Mouse (Mus musculus) embryonic stem cell, embryonic (primary cell): ENCODE measurements around the gene Dido1.

Experiments
- CTCF ChIA-PET, 4 experiments: fragments of 300-600 bp in 2 of 4; fragments of 350-600 bp in 2 of 4; sonication (Branson Sonifier 250); formaldehyde crosslinking; loops; one replicate each; lab custom pipeline; 2022; ENCODE audit warnings: inconsistent platforms in 2 of 4; lab: Charles Lee
- POLR2A ChIA-PET, 4 experiments: fragments of 300-600 bp in 2 of 4; fragments of 350-600 bp in 2 of 4; sonication (Branson Sonifier 250); formaldehyde crosslinking; loops; one replicate each; lab custom pipeline; 2022; ENCODE audit warnings: antibody characterized with exemption in 4 of 4, inconsistent platforms in 1 of 4; lab: Charles Lee

Dido1 gene

DNA sequence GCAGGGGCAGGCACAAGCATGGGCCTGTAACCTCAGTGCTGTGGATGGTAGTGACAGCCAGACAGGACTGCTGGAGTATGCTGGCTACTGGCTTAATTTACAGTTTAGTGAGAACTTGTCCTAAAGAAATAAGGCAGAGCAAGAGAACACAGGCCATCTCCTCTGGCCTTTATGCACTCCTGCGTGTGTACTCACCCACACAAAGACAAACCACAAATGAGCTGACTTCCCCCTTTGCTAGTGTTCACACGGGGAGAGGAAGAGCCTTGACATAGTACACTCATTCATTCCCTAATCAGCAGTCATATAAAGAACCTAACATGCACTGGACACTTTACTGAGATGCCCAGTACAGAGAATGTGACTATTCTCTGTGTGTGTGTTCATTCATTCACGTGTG is 4.7 kb downstream of the Dido1 start:
- ChIA-PET POLR2A (interaction anchor here (0.7 to 64.3 kb wide), 28 partner anchors 9 to 653 kb away, joined by 3 to 2948 read pairs (median 6); partner anchors contain the start of genes Slc17a9 (in 2 of the 4), Dido1 (in 1 of the 4) and Gid8 (in 1 of the 4)), CTCF (interaction anchor here in 3 of 4 experiments (1.1 to 2.2 kb wide), 11 partner anchors 13 to 232 kb away, joined by 3 to 13 read pairs (median 5); no protein-coding TSS in a partner anchor)

DNA sequence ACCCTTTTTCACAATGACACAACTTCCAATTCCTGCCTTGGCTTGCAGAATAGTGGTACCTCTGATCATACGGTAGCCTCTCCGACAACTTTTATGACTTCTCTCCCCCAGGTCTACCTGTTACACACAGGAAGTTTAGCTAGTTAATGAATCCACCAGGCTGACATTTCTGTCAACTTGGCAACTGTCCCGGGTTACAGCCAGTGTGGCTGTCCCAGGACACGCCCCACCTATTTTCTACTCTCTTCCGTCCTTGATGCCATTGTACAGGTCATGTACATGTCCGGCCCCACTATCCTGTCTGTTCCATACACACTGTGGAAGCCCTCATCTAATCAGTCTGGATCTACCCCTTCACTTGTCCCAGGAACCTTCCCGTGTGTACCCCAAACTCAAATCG is 5.2 kb downstream of the Dido1 start:
- POLR2A ChIA-PET: interaction anchor here (1.0 to 64.3 kb wide), 19 partner anchors 9 to 97 kb away, joined by 3 to 2948 read pairs (median 14); partner anchors contain the start of genes Slc17a9 (in 2 of the 4), Dido1 (in 1 of the 4) and Gid8 (in 1 of the 4)
- CTCF ChIA-PET: interaction anchor here in 3 of 4 experiments (0.9 to 2.2 kb wide), 6 partner anchors 12 to 232 kb away, joined by 3 to 7 read pairs (median 5); no protein-coding TSS in a partner anchor

DNA sequence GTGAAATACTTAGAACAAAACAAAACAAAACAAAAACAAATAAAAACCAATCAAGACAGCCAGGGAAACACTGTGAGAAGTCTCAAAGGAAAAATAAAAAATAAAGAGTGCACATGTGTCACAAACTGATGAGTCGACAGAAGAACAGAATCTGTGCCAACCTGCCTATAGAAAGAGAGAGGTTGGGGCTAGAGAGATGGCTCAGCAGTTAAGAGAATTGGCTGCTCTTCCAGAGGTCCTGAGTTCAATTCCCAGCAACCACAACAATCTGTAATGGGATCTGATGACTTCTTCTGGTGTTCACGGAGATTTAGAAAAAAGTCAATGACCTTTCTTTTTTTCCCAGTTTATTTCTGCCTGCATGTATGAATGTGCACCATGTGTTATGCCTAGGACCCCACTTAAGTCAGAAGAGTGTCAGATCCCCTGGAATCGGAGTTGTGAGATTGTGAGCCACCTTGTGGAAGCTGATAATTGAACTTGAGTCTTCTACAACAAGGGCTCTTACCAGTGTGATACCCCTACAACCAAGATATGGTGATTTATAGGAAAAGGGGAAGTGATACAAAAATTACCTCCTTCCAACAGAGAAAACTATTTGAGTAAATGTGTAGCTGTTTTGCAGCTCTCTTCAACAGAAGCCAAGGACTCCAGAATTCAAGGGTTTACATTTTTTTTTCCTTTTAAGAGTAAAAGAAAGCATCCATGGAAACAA is 6.0 kb downstream of the Dido1 start:
- ChIA-PET CTCF (interaction anchor here in 3 of 4 experiments (0.9 to 2.2 kb wide), 6 partner anchors 24 to 41 kb away, joined by 3 to 7 read pairs (median 4); no protein-coding TSS in a partner anchor), POLR2A (interaction anchor here in 3 of 4 experiments (1.0 to 64.3 kb wide), 17 partner anchors 7 to 96 kb away, joined by 4 to 2948 read pairs (median 31); partner anchors contain the start of genes Dido1 (in 2 of the 3), Gid8 (in 2 of the 3) and Slc17a9 (in 2 of the 3))

DNA sequence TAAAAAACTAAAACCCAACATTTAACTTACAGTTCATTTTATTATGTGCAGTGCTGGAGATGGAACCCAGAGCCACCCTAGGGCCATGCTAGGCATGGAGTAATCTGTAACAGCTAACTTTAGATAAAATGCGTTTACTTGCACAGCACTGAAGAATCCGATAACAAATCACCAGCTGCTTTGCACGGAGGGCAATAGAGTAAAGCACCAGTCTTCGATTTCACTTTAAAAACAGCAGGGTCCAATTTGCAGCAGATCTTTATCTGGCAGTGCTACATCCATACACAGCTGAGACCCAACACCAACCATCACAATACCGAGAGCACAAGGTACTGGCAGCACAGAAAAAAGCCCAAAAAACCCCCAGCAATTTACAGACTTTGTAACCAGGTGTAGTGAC is 6.6 kb downstream of the Dido1 start:
- CTCF ChIA-PET: interaction anchor here in 2 of 4 experiments (0.9 to 1.0 kb wide), 3 partner anchors 25 to 41 kb away, joined by 3 to 4 read pairs (median 3); no protein-coding TSS in a partner anchor
- POLR2A ChIA-PET: interaction anchor here in 3 of 4 experiments (0.7 to 64.3 kb wide), 16 partner anchors 8 to 898 kb away, joined by 3 to 2948 read pairs (median 20); partner anchors contain the start of genes Dido1 (in 2 of the 3), Gid8 (in 2 of the 3) and Slc17a9 (in 2 of the 3)

DNA sequence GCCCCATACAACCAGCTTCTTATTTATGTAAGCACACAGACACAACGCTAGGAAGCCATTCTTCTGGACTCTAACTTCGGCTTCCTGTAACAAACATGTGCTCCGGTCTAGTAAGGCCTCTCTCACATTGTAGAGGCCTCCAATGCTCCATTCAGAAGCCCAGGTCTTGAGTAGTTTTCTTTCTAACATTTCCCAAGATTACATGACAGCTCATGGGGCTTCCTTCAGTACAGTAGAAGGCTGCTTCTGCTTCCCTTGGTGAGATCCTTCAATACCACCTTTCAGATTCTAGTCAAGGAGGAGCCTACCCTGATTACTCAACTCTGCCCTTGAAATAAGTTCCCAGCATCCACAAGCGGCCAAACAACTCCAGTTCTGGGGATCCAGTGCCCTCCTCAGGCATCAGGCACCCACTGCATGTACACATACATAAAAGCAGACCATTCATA is 7.1 kb downstream of the Dido1 start:
- CTCF ChIA-PET: interaction anchor here in 3 of 4 experiments (0.9 to 2.2 kb wide), 8 partner anchors 9 to 76 kb away, joined by 3 to 15 read pairs (median 4); no protein-coding TSS in a partner anchor
- POLR2A ChIA-PET: interaction anchor here (0.6 to 64.3 kb wide), 46 partner anchors 7 to 899 kb away, joined by 3 to 2948 read pairs (median 5); partner anchors contain the start of genes Dido1 (in 2 of the 4), Gid8 (in 2 of the 4), Slc17a9 (in 2 of the 4) and Ythdf1 (in 2 of the 4)

DNA sequence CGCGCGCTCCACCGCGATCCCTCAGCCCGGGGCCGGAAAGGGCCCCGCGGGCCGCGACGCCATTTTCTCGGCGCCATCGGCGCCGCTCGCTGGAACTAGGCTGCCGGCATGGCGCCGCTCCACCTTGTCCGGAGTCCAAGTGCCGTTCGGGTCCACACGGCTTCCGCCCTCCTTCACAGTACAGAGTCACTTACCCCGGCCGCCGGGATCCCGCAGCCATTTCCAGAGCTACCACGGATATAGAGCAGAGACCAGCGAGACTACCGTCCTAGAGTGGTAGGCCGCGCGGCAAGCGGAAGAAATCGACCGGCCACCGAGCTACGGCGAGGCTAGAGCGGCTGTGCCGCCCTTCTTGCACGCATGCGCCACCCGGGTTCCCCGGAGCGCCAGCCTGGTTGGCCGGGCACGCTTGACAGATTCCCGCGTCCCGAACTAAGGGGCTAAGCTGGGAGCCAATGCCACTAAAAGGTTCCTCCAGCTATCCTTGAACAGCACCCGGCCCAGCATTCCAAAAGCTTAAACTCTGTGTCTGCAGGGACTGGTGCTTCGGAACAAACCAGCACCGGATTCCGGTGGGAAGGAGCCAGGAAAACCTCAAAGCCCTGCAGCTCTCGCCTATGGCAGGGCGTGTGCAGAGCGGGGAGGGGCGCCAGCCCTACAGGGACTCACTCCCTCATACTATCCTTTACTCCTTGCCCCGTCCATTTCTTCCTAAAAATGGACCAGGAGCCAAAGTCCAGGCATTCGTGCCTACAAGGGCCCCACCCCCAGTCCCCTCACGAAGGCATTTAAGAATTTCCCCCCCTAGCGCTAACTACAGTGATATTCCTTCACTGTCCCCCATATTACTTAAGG is 7.8 kb downstream of the Dido1 start:
- ChIA-PET CTCF (interaction anchor here (0.5 to 2.2 kb wide), 12 partner anchors 10 to 348 kb away, joined by 3 to 15 read pairs (median 3); no protein-coding TSS in a partner anchor), POLR2A (interaction anchor here (0.5 to 64.3 kb wide), 60 partner anchors 6 to 899 kb away, joined by 3 to 2948 read pairs (median 5); partner anchors contain the start of genes Dido1 (in 3 of the 4), Gid8 (in 3 of the 4), Rps21 (in 2 of the 4) and Slc17a9 (in 2 of the 4))

DNA sequence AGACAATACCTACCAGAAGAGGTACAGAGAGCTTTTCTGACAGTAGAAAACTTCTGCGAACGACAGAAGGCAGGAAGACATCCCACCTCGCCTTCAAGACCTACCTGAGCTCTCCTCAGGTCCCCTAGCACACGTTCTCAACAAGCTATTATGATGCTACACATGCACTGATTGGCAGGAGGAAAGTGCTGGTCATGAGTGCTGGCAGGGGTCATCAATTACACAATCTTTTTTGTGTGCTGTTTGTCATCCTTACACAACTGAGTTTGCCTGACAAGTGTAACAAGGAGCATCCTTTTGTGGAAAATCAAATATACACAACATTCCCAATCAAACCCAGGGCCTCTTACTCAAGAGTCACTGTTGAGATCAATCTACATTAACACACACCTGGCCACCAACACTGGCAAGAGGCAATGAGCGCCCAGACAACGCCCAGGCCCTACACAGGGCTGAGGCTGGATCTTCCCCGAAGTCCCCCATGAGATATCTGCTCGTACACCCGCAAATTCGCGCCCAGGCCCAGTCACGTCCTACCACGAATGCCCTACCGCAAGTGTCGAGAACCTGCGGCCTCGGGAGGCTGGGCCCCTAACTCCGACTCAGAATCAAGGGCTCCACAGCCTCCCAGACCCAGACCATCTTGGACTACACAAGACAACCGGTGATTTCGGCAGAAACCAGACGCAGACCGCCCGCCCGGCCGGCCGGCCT is 8.6 kb downstream of the Dido1 start:
- CTCF ChIA-PET: interaction anchor here (0.8 to 2.2 kb wide), 9 partner anchors 13 to 122 kb away, joined by 3 to 15 read pairs (median 4); no protein-coding TSS in a partner anchor

DNA sequence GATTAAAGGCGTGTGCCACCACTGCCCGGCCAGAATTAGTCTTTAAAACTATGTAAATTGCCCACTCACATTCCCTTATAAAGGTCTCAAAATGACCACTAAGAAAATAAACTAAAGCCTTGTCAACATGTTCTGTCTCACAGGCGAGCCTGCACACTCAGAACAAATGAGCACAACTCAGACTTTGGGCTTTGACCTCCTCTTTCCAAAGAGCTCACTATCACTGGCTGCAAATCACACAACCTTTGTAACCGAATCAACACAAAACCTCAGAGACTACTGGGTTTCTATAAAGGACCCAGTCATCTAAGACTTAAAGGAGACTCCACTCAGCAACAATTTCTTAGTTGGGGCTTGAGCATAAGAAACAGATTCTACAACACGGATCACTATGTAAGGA is 9.3 kb downstream of the Dido1 start:
- ChIA-PET POLR2A (interaction anchor here in 3 of 4 experiments (0.5 to 64.3 kb wide), 18 partner anchors 8 to 243 kb away, joined by 3 to 2948 read pairs (median 6); partner anchors contain the start of genes Dido1 (in 3 of the 3), Gid8 (in 3 of the 3) and Slc17a9 (in 2 of the 3)), CTCF (interaction anchor here in 1 of 4 experiments (1.1 to 2.2 kb wide), 2 partner anchors 22 to 43 kb away, joined by 4 to 8 read pairs; no protein-coding TSS in a partner anchor)

More for the DNA sequence above, 8.6 kb downstream of the Dido1 start:
- POLR2A ChIA-PET: interaction anchor here (0.5 to 64.3 kb wide), 46 partner anchors 9 to 599 kb away, joined by 3 to 2948 read pairs (median 5); partner anchors contain the start of genes Dido1 (in 3 of the 4), Gid8 (in 3 of the 4), Slc17a9 (in 2 of the 4) and Ythdf1 (in 2 of the 4)

DNA sequence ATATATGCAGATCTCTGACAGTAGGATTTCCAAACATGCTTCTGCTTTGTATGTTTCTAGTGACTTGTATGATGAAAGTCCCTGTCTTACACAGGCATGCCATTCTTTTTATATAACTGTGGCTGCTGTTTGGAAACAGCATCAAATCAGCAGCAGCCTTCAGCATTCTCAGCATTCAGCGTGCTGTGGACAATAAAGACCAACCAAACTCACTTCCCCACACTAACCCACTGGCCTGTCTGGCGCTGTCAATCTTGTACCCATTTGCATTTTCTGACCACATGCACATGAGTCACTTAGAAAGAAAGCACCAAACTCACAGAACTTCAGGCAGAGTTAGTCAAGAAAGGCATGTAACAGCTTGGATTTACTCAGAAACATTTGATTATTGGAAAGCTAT is 14.6 kb downstream of the Dido1 start:
- ChIA-PET CTCF (interaction anchor here in 2 of 4 experiments (0.9 to 1.1 kb wide), 2 partner anchors 11 to 17 kb away, joined by 4 to 7 read pairs; no protein-coding TSS in a partner anchor), POLR2A (interaction anchor here (0.8 to 64.3 kb wide), 12 partner anchors 3 to 82 kb away, joined by 3 to 2948 read pairs (median 6); partner anchors contain the start of genes Dido1 (in 3 of the 4), Gid8 (in 3 of the 4), Bhlhe23 (in 1 of the 4) and Slc17a9 (in 1 of the 4))

DNA sequence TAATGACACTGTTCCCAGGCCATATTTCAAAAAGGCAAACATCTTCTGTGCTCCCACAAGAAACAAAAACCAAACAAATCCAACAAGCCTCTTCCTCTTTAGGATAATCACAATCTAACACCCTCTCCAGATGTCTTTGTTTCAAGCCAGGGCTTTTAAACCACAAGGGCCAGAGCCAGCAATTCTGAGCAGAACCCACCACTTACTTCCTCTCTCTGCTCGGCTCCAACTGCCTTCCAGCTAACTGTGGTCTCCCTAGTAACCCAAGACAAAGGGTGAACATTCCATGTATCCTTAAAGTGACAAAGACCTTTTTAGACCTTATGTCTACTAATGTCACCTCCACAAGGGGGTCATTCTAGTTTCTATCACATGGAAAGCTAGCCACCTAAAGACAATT is 17.2 kb downstream of the Dido1 start:
- ChIA-PET CTCF (interaction anchor here in 3 of 4 experiments (0.6 to 4.8 kb wide), 5 partner anchors 12 to 52 kb away, joined by 3 to 18 read pairs (median 3); no protein-coding TSS in a partner anchor), POLR2A (interaction anchor here in 3 of 4 experiments (1.0 to 64.3 kb wide), 13 partner anchors 0 to 52 kb away, joined by 3 to 2948 read pairs (median 15); partner anchors contain the start of genes Dido1 (in 3 of the 3), Gid8 (in 3 of the 3), Slc17a9 (in 1 of the 3) and Tcfl5 (in 1 of the 3))

DNA sequence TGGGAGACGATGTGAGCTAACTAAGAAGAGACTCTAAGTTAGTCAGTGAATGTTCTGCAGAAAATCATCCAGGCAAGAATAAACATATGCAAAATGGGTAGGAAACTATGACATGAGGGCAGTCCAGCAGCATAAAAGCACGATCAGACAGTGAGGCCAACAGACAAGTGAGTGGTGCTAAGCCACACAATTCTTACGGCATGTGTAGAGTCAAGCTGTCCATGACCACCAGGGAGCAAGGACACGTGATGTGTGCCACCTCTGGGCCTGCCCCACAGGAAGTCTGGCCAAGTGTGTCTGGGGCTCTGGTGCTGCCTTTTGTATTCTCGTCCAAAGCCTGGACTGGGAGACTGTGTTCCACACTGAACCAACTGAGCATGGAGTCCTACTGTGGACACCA is 20.0 kb downstream of the Dido1 start:
- POLR2A ChIA-PET: interaction anchor here (0.6 to 64.3 kb wide), 11 partner anchors 3 to 580 kb away, joined by 3 to 2948 read pairs (median 23); partner anchors contain the start of genes Dido1 (in 2 of the 4), Gid8 (in 2 of the 4) and Slc17a9 (in 1 of the 4)
- CTCF ChIA-PET: interaction anchor here in 2 of 4 experiments (1.1 to 4.8 kb wide), 3 partner anchors 11 to 32 kb away, joined by 4 to 18 read pairs (median 11); no protein-coding TSS in a partner anchor

DNA sequence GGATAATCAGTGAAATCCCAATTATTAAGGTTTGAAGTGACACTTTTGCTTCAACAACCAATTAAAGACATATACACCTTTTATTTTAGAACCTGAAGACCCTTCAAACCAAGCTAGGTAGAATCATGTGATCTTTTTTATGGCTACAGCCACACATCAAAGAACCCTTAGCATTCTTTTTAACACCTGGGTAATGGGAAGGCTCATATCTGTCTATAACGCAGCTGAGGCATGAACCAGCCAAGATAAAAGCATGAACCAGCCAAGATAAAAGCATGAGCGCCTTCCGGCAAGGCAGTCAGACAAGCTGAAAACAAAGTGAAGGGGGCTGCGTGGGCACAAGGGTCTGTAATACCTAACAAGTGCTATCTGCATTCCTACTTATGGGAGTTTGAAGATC is 25.8 kb downstream of the Dido1 start:
- POLR2A ChIA-PET: interaction anchor here in 3 of 4 experiments (0.5 to 64.3 kb wide), 6 partner anchors 9 to 225 kb away, joined by 3 to 2948 read pairs (median 28); partner anchors contain the start of genes Dido1 (in 1 of the 3), Gid8 (in 1 of the 3) and Slc17a9 (in 1 of the 3)
- CTCF ChIA-PET: interaction anchor here in 1 of 4 experiments (1.0 kb wide), 1 partner anchor 11 kb away, joined by 4 read pairs; no protein-coding TSS in a partner anchor

DNA sequence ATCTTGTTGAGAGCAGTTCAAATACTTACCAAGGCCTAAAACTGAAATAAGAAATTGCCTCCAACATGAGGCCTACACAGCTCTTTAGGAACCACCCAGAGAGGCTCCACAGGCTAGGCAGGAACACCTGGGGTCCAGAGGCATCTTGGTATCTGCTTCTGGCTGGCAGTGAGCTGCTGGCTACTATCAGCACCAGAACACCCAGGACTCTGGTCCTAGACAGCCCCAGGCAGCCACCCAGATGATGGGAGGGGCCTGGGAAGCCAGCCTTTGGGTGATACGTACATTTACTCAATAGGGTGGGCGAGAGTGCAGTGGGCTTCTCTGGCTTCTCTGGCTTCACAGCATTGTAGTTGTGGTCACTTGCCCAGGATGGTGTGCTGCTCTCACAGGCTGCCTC is 26.3 kb downstream of the Dido1 start:
- ChIA-PET POLR2A (interaction anchor here in 2 of 4 experiments (0.5 to 64.3 kb wide), 8 partner anchors 9 to 72 kb away, joined by 3 to 2948 read pairs (median 6); partner anchors contain the start of genes Dido1 (in 1 of the 2), Gid8 (in 1 of the 2) and Slc17a9 (in 1 of the 2)), CTCF (no interaction called here)

DNA sequence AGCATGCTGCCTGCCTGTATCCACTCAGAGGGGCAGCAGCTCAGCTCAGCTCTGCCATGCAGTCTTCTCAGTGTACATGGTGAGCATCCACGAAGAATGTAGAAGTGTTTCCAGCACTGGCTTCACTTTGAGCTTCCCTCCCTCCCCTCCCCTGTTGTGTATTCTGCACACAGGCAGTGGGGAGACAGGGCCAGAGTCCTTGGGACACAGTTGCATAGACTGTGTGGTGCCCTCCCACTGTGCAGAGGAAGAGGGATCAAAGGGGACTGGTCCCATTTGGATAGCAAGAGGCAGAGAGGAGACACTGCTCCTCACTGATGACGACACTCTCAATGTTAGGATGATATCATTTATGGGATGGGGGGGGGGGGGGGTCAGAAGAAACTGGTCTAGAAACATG is 28.6 kb downstream of the Dido1 start:
- POLR2A ChIA-PET: interaction anchor here in 3 of 4 experiments (1.0 to 64.3 kb wide), 4 partner anchors 11 to 33 kb away, joined by 3 to 2948 read pairs (median 104); partner anchors contain the start of genes Dido1 (in 1 of the 3), Gid8 (in 1 of the 3) and Slc17a9 (in 1 of the 3)
- CTCF ChIA-PET: interaction anchor here in 1 of 4 experiments (1.7 kb wide), 2 partner anchors 24 to 63 kb away, joined by 4 to 6 read pairs; no protein-coding TSS in a partner anchor
